Mouse (Mus musculus): Measurements from ENCODE around the gene Arfgef2. TPM values are rescaled to one million over a fixed set of nuclear protein-coding genes. Genes with fewer than 3 reads are reported as not detected.

Arfgef2 gene
- polyA plus RNA-seq, 1 experiment from 2014 or later = 4.1 TPM

- Histone ChIP-seq H3K4me3 (no peak overlapping the region), H3K4me1 (no peaks in the 10 kb centered on the region; the same call in 1 of the 2 replicates), H3K27me3 (no peaks in the 10 kb centered on the region), H3K27ac (no peak overlapping the region), H3K4me2 (replicated peaks) (no peak overlapping the region), H3K9me3 (no peaks in the 10 kb centered on the region), H3K9ac (no peak overlapping the region), H3K36me3 (no peaks in the 10 kb centered on the region)
- WGBS = 90% methylated on average over 9 of the region's 9 CpGs
- ATAC-seq (ENCODE audit: low FRiP score, low read depth) = no peak
These were observed 13.2 kb downstream of the Arfgef2 start for GRCm38 (mm10) chr2:166818463-166819143.

- H3K9me3 ChIP-seq = no peaks in the 10 kb centered on the region
- 0 out of 2 replicates have a peak overlapping the region, but pooled peaks have one; percentile 13 for H3K9ac ChIP-seq
- no peaks in the 10 kb centered on the region; the same call in 1 of the 2 replicates for H3K4me1 ChIP-seq
- 91% methylated on average over 8 of the region's 8 CpGs for WGBS
- H3K36me3 ChIP-seq = no peaks in the 10 kb centered on the region
- H3K4me2 ChIP-seq (replicated peaks) = no peak overlapping the region
- ATAC-seq (ENCODE audit: low FRiP score, low read depth) = no peak
- no peak overlapping the region for H3K4me3 ChIP-seq
- H3K27me3 ChIP-seq = no peaks in the 10 kb centered on the region
- H3K27ac ChIP-seq = no peak overlapping the region
These were observed 14.5 kb downstream of the Arfgef2 start for GRCm38 (mm10) chr2:166819849-166820248.

- H3K4me2 ChIP-seq (replicated peaks) = no peak overlapping the region
- H3K9me3 ChIP-seq = no peaks in the 10 kb centered on the region
- H3K27me3 ChIP-seq = no peaks in the 10 kb centered on the region
- no peak for ATAC-seq (ENCODE audit: low FRiP score, low read depth)
- no peaks in the 10 kb centered on the region for H3K36me3 ChIP-seq
- no peak overlapping the region for H3K9ac ChIP-seq
- WGBS = 58% methylated on average over 2 of the region's 2 CpGs
- no peaks in the 10 kb centered on the region; the same call in 1 of the 2 replicates for H3K4me1 ChIP-seq
- H3K27ac ChIP-seq = no peak overlapping the region
- H3K4me3 ChIP-seq = no peak overlapping the region
These were observed 15.5 kb downstream of the Arfgef2 start for GRCm38 (mm10) chr2:166820844-166821243.

GRCm38 (mm10) chr2:166821406-166821805 is 16.0 kb downstream of the Arfgef2 start:
- 93% methylated on average over 3 of the region's 3 CpGs for WGBS
- Histone ChIP-seq H3K9me3 (no peaks in the 10 kb centered on the region), H3K27me3 (no peaks in the 10 kb centered on the region), H3K9ac (no peak overlapping the region), H3K4me1 (no peaks in the 10 kb centered on the region; the same call in 1 of the 2 replicates), H3K4me2 (replicated peaks) (no peak overlapping the region), H3K4me3 (no peak overlapping the region), H3K36me3 (no peaks in the 10 kb centered on the region), H3K27ac (no peak overlapping the region)
- ATAC-seq (ENCODE audit: low FRiP score, low read depth) = no peak

GRCm38 (mm10) chr2:166822119-166822826 is 16.9 kb downstream of the Arfgef2 start:
- no peak overlapping the region for H3K4me3 ChIP-seq
- no peaks in the 10 kb centered on the region; the same call in 1 of the 2 replicates for H3K4me1 ChIP-seq
- H3K4me2 ChIP-seq (replicated peaks) = no peak overlapping the region
- WGBS = 67% methylated on average over 10 of the region's 10 CpGs
- H3K9ac ChIP-seq = 0 out of 2 replicates have a peak overlapping the region, but pooled peaks have one; percentile 4
- no peaks in the 10 kb centered on the region for H3K27me3 ChIP-seq
- H3K27ac ChIP-seq = no peak overlapping the region
- no peaks in the 10 kb centered on the region for H3K9me3 ChIP-seq
- peaks cover 2% of the 10 kb centered on the region; the same call in 1 of the 2 replicates for H3K36me3 ChIP-seq
- no peak for ATAC-seq (ENCODE audit: low FRiP score, low read depth)

GRCm38 (mm10) chr2:166822901-166823300 is 17.5 kb downstream of the Arfgef2 start:
- Histone ChIP-seq H3K27ac (no peak overlapping the region), H3K4me1 (no peaks in the 10 kb centered on the region; the same call in 1 of the 2 replicates), H3K36me3 (peaks cover 8% of the 10 kb centered on the region; the same call in 1 of the 2 replicates), H3K9ac (no peak overlapping the region), H3K4me2 (replicated peaks) (no peak overlapping the region), H3K27me3 (no peaks in the 10 kb centered on the region), H3K9me3 (no peaks in the 10 kb centered on the region), H3K4me3 (no peak overlapping the region)
- ATAC-seq (ENCODE audit: low FRiP score, low read depth) = no peak
- WGBS = 75% methylated on average over 2 of the region's 2 CpGs

GRCm38 (mm10) chr2:166824386-166824785 is 19.0 kb downstream of the Arfgef2 start:
- no peaks in the 10 kb centered on the region; the same call in 1 of the 2 replicates for H3K4me1 ChIP-seq
- no peak overlapping the region for H3K4me3 ChIP-seq
- H3K27ac ChIP-seq = no peak overlapping the region
- H3K9ac ChIP-seq = no peak overlapping the region
- H3K9me3 ChIP-seq = no peaks in the 10 kb centered on the region
- H3K4me2 ChIP-seq (replicated peaks) = no peak overlapping the region
- no peak for ATAC-seq (ENCODE audit: low FRiP score, low read depth)
- H3K27me3 ChIP-seq = no peaks in the 10 kb centered on the region
- H3K36me3 ChIP-seq = peaks cover 8% of the 10 kb centered on the region; the same call in 1 of the 2 replicates
- 86% methylated on average over 5 of the region's 5 CpGs for WGBS

- H3K4me3 ChIP-seq = no peak overlapping the region
- H3K9me3 ChIP-seq = no peaks in the 10 kb centered on the region
- peaks cover 8% of the 10 kb centered on the region; the same call in 1 of the 2 replicates for H3K36me3 ChIP-seq
- no peaks in the 10 kb centered on the region for H3K27me3 ChIP-seq
- H3K27ac ChIP-seq = no peak overlapping the region
- H3K9ac ChIP-seq = no peak overlapping the region
- no peak for ATAC-seq (ENCODE audit: low FRiP score, low read depth)
- WGBS = 87% methylated on average over 5 of the region's 5 CpGs
- H3K4me2 ChIP-seq (replicated peaks) = no peak overlapping the region
- no peaks in the 10 kb centered on the region; the same call in 1 of the 2 replicates for H3K4me1 ChIP-seq
These were observed 19.6 kb downstream of the Arfgef2 start for GRCm38 (mm10) chr2:166824998-166825397.

- no peak overlapping the region for H3K4me3 ChIP-seq
- H3K27ac ChIP-seq = no peak overlapping the region
- no peak for ATAC-seq (ENCODE audit: low FRiP score, low read depth)
- H3K36me3 ChIP-seq = peaks cover 8% of the 10 kb centered on the region; the same call in 1 of the 2 replicates
- no peaks in the 10 kb centered on the region for H3K4me1 ChIP-seq
- 88% methylated on average over 8 of the region's 8 CpGs for WGBS
- no peaks in the 10 kb centered on the region for H3K9me3 ChIP-seq
- no peak overlapping the region for H3K9ac ChIP-seq
- no peak overlapping the region for H3K4me2 ChIP-seq (replicated peaks)
- H3K27me3 ChIP-seq = no peaks in the 10 kb centered on the region
These were observed 21.3 kb downstream of the Arfgef2 start for GRCm38 (mm10) chr2:166826491-166827224.

GRCm38 (mm10) chr2:166828306-166828705 is 22.9 kb downstream of the Arfgef2 start:
- no peak overlapping the region for H3K9ac ChIP-seq
- WGBS = 91% methylated on average over 12 of the region's 12 CpGs
- H3K27me3 ChIP-seq = no peaks in the 10 kb centered on the region
- no peaks in the 10 kb centered on the region for H3K9me3 ChIP-seq
- H3K36me3 ChIP-seq = peaks cover 8% of the 10 kb centered on the region; the same call in 1 of the 2 replicates
- no peak overlapping the region for H3K4me3 ChIP-seq
- H3K4me2 ChIP-seq (replicated peaks) = no peak overlapping the region
- no peak overlapping the region for H3K27ac ChIP-seq
- no peaks in the 10 kb centered on the region for H3K4me1 ChIP-seq
- ATAC-seq (ENCODE audit: low FRiP score, low read depth) = no peak

GRCm38 (mm10) chr2:166830350-166830749 is 25.0 kb downstream of the Arfgef2 start:
- H3K27ac ChIP-seq = peak overlapping the region; percentile 22; the same call in 1 of the 2 replicates
- peaks cover 16% of the 10 kb centered on the region for H3K36me3 ChIP-seq
- H3K4me3 ChIP-seq = no peak overlapping the region
- no peaks in the 10 kb centered on the region for H3K27me3 ChIP-seq
- H3K4me2 ChIP-seq (replicated peaks) = no peak overlapping the region
- H3K9me3 ChIP-seq = no peaks in the 10 kb centered on the region
- H3K4me1 ChIP-seq = no peaks in the 10 kb centered on the region
- WGBS = 68% methylated on average over 5 of the region's 5 CpGs
- no peak for ATAC-seq (ENCODE audit: low FRiP score, low read depth)
- H3K9ac ChIP-seq = no peak overlapping the region

- Histone ChIP-seq H3K36me3 (peaks cover 41% of the 10 kb centered on the region), H3K4me3 (no peak overlapping the region), H3K4me1 (no peaks in the 10 kb centered on the region), H3K27ac (no peak overlapping the region), H3K27me3 (no peaks in the 10 kb centered on the region), H3K9ac (no peak overlapping the region), H3K9me3 (no peaks in the 10 kb centered on the region), H3K4me2 (replicated peaks) (no peak overlapping the region)
- 88% methylated on average over 2 of the region's 2 CpGs for WGBS
- no peak for ATAC-seq (ENCODE audit: low FRiP score, low read depth)
These were observed 28.7 kb downstream of the Arfgef2 start for GRCm38 (mm10) chr2:166834091-166834490.
